Mouse (Mus musculus): ENCODE data around the gene Parg. TPM values are rescaled to one million over a fixed set of nuclear protein-coding genes. Genes with fewer than 3 reads are reported as not detected.

Gene Parg
- 19.8 and 20.4 TPM in 2 replicates for polyA plus RNA-seq (2012)

DNA sequence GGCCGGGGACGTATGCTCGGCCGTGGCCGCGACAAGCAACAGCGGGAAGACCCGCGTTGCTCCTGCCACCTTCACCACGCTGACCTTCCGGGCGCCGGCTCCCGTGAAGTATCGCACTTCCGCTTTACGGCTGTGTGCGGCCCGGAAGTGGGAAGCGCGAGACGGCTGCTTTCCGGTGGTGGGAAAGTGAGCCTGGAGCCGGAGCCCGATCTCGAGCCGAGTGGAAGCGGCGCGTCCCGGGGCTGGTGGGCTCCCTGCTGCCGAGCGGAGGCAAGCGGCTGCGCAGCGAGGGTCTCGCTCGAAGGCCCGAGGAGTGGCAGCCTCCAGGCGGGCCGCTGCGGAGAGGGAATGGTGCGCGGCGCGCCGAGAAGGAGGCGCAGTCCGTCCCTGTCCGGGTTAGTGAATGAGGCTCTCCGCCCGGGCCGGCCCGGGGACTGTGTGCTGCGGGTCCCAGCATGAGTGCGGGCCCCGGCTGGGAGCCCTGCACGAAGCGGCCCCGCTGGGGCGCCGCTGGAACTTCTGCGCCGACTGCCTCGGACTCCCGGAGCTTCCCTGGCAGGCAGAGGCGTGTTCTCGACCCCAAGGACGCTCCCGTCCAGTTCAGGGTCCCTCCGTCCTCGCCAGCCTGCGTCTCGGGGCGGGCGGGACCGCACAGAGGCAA is at the start of gene Parg, which contains the start of gene Timm23:
Gene Parg, plus strand, starts transcription at position 159 of the 661 bp plus-strand sequence.
Gene Timm23, minus strand, starts transcription at position 108 of the 661 bp plus-strand sequence.

DNA sequence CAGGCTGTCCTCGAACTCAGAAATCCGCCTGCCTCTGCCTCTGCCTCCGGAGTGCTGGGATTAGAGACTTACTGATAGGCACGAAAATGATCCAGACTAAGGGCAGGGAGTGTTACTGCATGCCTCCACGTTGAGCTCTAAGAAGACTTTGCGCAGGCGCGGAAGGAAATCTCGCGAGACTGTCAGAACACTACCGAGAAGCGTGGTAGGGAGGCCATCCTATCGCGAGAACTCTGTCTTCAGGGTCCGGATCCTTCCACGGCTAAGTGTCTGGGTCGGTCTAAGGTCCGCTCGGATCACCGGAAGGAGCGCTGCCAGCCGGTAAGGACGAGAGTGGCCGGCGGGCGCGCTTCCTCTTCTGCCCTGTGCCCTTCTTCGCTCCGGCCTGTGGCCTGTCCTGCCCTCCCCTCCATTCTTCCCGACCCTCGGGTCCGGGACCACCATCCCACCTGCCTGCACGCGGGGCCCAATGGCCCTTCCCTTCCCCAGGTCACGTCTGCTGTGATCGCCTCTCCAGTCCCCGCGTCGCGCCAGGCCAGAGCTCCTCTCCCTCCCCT is 42.0 kb upstream of the Parg start, which contains the start of gene Ncoa4:
Gene Ncoa4, plus strand, starts transcription at position 176 of the 557 bp plus-strand sequence.

DNA sequence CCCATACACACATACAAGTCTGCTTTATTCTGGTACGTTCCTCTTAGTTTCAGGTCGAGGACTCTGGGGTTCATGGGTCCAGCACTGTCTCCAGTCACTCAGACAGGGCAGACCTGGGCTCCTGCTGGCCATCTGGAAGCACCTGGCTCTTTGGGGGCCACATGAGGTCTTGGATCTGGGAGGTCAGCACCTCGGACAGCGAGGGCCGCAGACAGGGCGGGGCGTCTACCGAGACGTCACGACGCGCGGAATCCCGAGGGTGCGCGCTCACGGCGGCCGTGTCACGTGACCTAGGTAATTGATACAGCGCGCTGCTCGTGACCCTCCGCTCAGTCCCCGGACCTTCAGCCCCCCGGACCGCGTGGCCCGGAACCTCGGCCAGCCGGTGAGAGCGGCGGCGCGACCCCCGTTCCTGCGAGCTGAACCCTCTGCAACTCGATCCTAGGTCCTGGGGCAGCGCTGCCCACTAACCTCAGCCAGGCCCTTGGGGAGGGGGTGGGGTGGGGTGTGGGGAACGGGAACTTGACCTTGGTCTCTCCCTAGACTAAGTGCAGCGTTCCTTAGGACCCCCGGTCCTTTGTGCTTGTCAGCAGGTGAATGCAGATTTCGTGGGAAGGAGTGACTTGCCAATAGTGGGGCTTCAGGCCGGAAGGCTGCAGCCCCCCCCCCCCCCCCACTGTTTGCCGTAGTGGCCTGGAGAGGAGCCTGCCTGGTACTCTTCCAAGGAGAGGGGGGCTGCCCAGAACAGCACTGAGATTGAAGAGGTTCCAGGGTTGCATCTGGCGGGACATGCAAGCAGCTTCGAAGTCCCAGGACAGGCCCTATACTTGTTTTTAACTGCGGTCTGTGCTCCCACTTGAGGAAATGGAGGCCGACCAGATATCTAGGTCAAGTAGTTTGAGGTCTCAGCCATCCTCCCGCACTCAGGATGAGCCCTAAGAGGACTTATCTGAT is 120.3 kb downstream of the Parg start, which contains the start of gene Ogdhl:
Gene Ogdhl, plus strand, starts transcription at position 288 of the 954 bp plus-strand sequence.

Other genes starting within 250 kb of the Parg start
- gene Galnt15, start 173.0 kb upstream of the Parg start, polyA plus RNA-seq (2012): not detected in 2 replicates
- gene Oxnad1, start 116.6 kb upstream of the Parg start, polyA plus RNA-seq (2012): 6.8 and 8.0 TPM in 2 replicates
- gene Dph3, start 116.2 kb upstream of the Parg start, polyA plus RNA-seq (2012): 26.4 and 36.9 TPM in 2 replicates
- not detected in 2 replicates for gene Msmb, start 59.9 kb upstream of the Parg start, polyA plus RNA-seq (2012)
- gene Ncoa4, start 42.1 kb upstream of the Parg start, polyA plus RNA-seq (2012): 9.5 and 10.9 TPM in 2 replicates
- gene Timm23, start 51 bp upstream of the Parg start, polyA plus RNA-seq (2012): 390 and 404 TPM in 2 replicates
- gene Ogdhl, start 120.1 kb downstream of the Parg start, polyA plus RNA-seq (2012): 0.15 and 0.17 TPM in 2 replicates
- gene 1700024G13Rik, start 186.4 kb downstream of the Parg start, polyA plus RNA-seq (2012): not detected in 2 replicates